Mouse (Mus musculus) right cerebral cortex, adult 18-20 months (tissue): Measurements from ENCODE around the gene Skap2.

Experiments
- DNase-seq: peaks from one replicate; pipeline ENCODE4 v3.0.0; 2022; ENCODE audit warnings: mixed read lengths

The Skap2 gene

DNA sequence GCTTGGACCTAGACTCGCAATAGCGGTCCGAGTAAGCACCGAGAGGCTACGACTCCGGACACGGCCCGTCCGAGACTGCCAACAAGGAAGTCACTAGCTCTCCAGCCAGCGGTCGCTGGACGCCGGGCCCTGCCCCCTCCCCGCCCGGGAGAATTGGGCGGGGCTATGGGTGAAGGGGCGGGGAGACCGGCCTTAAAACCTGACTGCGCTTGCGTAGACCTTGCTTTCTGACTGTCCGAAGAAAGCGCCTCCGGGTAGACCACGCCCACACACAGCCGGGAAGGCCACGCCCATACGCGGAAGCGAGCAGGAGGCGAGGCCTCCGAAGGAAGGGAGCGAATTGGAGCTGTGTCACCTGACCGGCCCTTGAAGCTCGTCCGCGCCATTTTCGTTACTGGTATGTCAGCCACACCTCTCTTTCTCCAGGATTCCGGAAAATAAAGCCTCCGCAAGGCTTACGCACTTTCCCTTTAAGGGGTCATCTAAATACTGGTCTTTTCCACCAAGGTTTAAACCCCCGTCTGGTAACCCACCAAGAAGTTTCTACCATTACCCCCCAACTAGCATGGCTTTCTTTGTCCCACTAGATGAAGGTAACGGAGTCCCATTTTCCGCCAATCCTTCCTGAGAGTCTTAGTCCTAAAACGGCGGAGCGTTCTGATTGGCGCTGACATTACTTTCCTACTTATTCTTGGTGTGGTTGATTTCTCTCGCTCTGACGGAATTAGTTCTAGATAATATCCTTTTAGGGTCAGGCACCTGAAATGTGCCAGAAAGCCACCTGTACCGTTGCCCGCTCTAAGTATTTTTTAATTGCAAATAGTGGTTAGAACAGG lies at the start of gene Skap2:
TSS of gene Skap2 (minus strand) at position 141 of the 836 bp plus-strand sequence.
- peak; percentile 99 for DNase-seq

DNA sequence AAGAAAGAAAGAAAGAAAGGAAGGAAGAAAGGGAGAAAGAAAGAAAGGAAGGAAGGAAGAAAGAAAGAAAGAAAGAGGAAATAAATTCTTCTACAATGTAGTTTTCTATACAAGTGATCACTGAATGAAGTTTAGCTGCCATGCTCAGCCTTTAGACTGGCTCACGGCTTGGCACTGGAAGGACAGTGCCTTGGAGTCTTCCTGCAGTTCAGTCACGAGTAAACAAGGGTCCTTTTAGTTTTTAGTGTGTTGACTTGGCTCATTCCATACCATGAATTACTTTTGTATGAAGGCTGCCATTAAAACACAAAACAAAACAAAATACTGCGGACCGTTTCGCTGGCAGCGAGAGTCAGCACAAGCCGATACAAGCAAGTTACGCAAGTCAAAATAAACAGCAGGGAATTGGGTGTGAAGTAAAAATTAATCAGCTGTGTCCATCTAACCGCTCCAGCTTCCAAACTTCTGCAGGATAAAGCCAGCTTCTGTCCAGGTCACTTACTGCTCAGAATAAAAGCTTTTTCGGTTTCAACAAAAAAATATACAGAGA lies 46.6 kb upstream of the Skap2 start:
- DNase-seq, result no peak

DNA sequence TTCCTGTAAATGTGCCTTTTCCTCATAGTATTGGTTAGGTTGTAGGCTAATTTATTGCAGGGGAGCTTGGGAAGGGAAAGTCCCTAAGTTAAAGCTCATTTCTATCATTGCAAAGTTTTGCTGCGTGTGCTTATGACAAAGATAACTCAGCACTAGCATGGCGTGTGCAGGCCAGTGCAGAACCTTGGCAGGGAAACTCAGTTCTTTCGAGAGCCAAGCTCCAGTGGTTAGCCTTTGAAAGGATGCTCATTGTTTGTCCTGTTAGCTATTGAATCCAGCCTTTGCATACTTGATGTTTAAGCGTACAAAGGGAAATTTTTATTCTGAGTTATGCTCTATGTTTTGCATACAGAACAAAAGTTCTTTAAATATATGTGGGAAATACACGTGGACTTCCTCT lies 45.8 kb upstream of the Skap2 start:
- DNase-seq, result peak; percentile 15

DNA sequence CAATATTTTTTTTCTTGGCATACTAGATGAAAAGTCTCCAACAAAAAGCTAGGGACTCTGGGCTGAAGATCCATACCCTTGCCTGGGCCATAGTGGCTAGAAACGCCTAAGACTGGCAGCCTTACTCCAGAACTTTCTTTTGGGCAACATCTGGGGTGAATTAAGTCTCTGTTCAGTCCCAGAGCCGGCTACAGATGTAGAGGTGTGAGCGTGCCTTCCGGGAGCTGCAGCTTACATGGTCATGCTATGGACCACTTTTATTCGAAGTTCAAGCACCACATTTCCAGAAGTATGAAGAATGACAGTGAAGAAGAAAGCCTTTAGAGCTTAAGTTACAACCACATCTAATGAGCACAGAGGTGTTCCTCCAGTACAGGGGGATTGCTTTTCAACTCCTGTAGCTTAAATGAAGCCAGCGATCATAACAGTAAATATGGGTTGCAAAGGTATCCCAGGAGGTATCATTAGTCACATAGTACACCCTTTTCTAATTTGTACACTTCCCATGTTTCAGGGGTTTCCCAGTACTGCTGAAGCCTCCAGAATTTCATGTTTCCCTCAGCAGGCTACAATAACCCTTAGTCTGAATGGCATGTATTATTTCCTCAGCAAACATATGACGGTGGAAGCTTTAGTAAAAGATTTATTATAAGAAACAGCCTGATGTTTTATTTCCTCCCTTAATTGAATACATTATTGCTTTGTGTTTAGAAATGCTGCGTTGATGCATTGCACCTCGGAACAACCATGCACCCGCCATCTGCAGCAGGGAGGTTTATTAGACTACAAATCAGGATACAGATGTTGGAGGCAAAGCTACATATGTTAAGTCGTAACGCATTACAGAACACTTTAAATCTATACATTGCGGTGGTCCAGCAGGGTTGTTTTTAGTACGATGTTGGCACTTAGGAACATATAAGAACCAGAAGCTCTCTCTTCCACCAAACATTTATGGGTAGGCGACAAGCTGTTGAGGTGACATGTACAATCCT lies 41.5 kb upstream of the Skap2 start:
- no peak for DNase-seq

DNA sequence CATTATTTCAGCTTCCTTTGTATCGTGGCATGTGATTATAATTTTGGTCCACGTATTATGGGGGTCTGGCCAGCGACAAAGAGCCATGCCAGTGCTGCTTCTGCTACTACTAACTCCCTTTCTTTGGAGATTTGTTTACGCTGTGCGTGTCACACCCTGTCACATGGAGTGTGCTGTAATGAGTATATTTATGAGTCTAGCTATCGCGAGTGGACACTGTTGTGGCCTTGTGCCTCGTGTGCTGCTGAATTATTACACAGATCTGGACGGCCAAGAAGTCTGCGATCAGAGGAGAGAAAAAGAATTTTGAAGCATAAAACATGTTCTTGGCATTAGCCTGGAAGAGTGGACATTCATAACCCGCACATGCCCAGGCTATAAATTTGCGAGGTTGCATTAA lies 37.7 kb upstream of the Skap2 start:
- DNase-seq, result no peak

DNA sequence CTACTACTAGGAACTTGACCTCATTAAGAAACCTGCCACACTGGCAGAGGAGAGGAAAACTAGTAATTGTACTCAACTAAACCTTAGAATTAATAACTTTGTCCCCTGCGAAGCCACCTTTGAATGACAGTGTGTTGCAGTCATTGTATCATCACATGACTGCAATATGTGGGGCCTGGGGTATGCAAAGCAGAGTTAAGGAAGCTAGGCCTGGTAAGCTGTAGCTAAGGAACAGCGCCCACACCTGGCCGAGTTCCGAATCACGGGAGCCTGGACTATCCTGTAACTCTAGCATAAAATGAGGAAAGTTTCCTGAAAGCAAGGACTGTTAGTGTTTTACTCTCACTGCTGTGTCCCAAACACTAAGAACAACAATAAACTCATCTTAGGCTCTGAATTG lies 33.2 kb upstream of the Skap2 start:
- no peak for DNase-seq

DNA sequence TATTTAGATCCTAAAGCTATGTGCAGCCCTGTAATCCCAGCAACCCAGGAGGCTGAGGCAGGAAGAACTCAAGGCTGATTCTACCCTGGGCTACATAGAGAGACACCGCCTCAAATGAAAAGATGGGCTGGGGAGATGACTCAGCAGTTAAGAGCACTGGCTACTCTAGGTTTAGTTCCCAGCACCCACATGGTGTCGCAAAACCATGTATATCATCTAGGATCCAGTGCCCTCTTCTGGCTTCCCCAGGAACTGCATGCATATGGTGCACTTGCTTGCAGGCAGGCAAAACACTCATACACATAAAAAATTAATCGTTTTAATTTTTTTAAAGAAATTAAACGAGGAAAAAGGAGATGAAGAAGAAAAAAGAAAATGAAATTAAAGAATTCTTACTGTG lies 23.7 kb upstream of the Skap2 start:
- no peak for DNase-seq

DNA sequence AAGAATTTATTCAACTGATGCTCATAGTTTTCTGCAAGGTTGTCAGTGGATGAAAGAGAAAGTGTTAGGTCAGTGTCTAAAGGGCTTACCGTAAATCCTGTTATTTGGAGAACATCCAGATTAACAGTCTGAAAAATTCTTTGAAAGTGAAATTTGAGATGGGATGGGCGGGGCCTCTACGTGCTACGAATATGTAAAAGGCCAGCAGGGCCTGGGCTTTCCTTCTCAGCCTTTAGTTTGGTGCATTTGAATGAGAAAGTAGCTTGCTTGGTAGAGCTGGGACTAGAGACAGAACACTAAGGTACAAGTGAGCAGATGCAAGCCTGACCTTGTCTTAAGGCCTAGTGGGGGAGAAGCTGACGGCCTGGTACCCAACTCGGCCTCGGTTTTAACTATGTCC lies 18.8 kb upstream of the Skap2 start:
- no peak for DNase-seq

DNA sequence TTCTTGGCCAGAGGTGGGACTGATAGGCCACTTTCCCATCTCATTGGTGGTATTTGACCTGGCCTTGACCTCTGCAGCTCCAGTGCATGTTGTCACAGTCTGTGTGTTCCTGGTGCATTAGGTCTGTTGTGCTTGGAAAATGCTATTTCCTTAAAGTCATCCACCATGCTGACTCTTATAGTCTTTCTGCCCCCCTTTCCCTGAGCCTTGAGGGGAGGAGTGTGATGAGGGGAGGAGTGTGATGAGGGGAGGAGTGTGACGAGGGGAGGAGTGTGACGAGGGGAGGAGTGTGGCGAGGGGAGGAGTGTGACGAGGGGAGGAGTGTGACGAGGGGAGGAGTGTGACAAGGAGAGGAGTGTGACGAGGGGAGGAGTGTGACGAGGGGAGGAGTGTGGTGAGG lies 15.8 kb upstream of the Skap2 start:
- no peak for DNase-seq

DNA sequence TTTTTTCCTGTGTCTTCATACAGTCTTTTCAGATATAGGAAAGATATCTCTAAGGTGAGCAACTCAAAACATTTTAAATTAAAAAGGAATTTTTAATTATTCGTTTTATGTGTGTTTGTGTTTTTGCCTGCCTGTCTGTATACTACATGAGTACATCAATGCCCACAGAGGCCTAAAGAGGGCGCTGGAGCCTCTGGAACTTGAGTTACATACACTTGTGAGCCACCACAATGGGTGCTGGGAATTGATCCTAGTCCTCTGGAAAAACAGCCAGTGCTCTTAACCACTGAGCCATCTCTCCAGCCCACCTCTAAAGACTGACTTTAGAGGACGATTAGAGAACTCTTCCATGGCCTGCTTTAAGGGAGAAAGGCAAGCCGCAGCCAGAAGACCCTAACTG lies 14.8 kb upstream of the Skap2 start:
- no peak for DNase-seq

DNA sequence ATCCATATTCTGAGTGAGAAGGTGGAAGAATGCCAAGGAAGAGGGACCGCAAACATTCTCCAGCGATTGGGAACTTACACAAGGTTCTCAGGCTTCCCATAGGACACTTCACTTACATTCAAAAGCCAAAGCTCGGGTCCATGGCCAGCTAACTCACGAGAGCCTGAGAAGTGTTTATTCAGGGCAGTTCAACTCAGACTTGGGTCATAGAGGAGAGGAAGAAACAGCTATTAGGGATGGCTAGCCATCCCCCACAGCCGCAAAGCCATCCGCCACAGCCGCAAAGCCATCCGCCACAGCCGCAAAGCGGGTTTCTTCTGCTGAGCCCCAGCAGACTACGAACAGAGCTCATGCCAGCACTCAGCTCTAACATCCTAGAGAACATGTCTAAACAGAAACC lies 13.9 kb upstream of the Skap2 start:
- DNase-seq, result no peak

DNA sequence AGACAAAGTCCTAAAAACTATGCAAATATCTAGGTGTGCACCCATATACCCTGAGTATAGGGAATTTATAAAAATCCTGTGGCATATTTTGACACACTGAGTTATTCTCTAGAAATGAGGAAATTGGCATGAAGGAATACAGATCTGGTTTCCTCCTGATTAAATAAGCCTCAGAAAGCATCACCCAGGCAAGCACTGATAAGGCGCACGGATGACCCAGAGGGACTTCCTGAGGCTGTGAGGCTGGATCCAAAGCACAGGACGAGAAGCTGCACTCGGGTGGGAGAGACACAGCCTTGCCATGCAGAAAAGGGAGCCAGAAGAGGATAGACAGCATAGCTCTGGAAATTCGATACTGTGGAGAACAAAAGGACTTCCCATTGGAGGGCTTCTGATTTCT lies 12.4 kb upstream of the Skap2 start:
- no peak for DNase-seq

DNA sequence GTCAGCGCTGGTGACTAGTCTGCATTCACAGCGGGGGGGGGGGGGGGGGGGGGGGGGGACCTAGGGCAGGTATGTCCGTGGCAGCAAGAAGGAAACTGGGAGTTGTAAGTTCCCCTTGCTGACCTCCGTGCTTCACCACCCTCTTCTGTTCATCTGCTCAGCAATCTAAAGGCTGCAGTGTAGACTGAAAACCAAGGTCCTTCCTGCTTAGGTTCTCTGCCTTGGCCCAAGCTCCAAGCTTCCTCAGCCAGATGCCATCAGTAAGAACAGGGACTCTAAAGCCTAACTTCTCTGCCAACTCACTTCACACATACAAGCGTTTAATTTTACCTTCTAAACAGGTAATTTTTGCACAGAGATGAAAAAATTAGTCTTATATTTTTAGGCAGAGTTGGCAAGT lies 10.0 kb upstream of the Skap2 start:
- DNase-seq, result no peak

DNA sequence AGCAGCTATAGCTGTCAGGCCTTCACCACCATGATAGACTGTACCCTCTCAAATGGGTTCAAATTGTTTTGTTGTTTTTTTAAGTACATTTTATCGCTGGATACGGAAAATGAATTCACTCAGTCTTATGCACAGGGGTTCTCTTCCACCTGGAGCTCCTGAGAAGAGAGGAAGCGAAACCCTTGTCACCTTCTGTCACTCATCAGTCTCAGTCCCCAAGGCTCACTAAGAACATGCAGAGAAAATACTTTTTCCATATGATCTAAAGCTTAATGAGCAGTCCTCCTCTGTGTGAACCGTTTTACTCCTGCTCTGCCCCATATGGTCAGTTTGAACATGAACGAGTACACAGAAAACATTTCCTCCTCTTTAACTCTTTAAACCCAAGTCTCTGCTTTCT lies 7.9 kb upstream of the Skap2 start:
- no peak for DNase-seq

DNA sequence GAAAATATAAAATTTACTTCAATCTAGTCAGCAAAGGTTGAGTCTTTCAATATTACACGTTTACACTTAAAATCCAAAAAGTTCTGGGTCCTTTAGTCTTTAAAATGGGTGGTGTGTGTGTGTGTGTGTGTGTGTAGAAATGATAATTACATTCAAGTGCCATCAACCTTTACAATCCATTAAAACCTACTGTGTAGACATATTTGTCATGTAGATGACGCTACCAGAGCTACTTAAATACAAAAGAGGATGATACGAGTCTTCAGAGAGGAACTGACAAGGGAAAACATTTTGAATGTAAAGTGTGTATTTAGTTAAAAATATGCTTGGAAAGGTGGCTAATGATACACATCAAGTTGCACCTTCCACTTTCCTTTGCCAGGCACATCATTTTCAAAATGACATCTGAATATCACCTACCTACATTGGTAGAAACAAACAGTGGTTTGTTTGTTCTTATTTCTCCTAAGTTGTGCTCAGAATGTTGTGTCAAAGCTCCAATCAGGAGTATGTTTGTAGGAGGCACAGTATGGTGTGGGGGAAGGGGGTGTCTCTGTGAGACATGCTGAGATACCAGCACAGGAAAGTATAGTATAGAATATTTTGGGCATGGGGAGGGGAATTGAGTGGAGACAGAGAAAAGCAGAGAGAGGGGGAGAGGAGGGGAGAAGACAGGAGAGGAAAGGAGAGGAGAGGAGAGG lies 1.0 kb upstream of the Skap2 start:
- DNase-seq, result no peak

DNA sequence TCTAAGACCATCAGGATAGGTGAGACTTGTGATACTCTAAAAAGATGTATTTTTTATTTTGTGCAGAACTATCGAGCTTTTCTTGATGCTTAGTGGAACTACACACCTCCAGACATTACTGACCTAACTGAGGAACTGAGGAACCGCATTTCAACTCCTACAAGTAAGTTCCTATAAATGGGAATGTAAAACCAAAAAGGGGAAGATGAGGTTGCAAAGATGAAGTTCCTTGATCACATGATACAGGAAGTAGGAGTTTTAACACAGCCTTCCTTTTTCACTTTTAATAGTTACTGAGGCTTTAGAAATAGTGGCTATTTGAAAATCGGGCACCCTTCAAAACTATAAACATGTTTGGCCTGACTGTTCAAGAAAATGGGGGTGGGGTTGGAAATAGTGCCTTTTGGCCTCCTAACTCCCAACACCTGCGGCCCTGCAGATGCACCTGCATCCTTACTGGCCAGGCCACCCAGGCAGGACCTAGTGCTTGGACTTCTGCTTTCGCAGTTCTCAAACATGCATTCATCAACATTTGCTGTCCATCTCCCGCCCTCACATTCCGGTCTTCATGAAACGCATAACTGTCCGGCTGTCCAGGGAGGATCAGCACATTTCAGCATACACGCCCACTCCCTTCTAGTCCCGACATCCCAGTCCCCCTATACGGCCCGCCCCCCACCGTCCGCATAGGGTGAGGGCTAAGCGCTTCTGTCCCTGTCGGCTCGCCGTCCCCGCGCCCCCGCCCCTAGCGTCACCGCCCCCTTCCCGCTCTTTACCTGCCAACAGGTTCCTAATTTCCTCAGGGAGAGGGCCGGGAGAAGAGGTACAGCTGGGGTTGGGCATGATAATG lies 565 bp downstream of the Skap2 start:
- DNase-seq, result no peak

DNA sequence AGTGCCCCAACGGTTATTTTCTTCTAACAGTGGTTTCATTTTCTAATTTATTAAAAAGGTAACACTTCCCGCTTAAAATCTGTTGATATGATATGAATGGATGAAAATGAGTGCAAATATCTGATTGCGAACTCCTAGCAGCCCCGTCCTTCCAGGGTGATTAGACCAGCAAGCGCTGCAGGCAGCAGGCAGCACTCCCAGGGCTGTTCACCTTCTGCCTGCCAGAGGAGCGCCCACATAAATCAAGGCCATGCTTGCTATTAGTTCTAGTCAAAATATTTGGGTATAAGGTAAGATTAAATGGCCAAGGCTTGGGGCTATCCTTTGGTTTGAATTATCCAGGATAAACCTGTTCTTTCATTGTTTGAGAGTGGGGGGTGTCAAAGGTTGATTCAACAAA lies 3.0 kb downstream of the Skap2 start:
- DNase-seq, result no peak

DNA sequence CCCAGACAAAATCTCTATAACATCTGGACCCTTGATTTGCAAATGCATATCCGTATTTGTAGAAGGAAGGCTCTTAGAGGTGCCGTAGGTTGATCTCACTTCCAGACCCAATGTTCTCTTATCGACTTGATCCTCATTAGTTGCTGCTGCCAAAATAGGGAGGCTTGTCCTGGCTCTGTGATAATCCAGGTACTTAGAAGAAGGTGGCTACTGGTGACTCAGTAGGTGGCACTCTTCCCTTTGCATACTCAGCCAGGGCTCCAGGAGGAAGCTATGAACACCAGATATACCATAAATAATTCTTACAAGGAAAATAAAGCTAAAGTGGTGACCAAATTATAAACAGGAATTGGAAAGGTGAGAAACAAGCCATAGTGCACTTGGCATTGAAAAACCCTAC lies 3.6 kb downstream of the Skap2 start:
- DNase-seq, result no peak

DNA sequence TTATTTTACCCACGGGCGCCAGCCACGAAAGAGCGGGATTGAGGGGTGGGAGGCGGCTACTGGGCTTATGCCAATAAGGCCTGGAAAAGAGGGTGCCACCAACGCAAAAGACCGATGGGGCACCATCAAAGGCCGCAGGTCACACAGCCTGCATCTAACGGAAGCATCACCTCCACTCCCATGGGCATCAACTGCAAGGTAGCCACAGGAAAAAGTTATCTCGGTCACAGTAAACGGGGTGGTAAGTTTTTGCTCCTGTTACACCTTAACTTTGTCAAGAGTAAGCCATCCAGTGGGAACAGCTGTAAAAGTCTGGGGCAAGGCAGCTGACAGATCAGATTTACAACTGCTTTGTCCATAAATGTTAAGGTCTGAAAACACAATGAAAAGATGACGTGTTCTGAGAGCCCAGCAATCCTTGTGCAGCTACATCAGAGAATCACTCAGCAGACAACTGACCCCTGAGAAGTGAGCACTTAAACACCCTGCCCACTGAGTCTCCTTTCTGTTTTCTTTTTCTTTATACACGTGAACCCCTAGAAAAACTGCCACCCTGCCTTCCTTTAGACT lies 5.6 kb downstream of the Skap2 start:
- no peak for DNase-seq

DNA sequence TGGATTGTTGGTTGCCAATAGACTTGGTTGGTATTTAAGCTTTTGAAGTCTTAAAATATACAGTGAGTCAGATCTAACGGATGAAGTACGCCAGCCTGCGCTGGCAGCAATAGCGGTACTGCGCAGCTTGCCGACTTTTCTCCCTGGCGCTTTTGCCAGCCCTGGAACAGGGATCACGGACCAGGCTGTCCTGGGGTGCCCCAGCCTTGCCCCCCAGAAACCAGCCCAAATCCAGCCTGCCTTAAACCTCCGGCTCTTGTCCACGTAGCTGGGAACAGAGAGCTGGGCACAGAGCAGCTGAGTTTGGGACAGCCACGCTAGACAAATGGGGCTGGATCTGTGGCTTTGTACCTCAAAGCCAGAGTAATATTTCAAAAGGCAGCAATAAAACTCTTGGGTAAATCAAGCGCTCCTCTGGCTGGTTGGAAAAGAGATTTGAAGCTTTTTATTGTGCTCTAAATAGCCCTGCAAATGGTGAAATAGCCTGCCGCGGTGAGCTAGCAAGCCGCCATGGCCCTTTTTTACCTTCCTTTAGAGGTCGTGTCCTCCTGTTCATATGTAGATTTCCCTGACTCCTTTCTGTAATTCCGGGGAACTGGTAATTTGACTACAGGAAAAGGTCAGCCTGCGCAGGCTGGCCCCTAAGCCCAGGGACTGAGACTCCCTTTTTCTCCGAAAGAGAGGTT lies 6.2 kb downstream of the Skap2 start:
- peak; percentile 52 for DNase-seq

DNA sequence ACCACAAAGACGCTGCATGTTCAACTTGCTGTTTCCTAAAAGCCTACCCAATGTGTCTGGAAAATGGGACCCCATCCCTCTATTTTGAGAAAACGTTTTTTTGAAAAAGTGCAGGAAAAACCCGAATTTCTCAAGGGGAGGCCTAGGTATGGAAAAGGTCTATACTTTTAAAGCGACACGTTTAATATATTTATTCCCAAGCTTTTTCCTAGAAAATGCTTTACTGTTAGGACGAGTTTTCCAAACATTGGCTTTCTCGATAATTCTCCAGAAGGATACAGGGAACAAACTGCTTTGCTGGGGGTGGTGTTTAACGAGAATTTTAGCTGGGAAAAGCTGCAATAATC lies 6.8 kb downstream of the Skap2 start:
- DNase-seq, result no peak
